Mouse (Mus musculus) liver, postnatal 0 days (tissue): ENCODE data around the gene Mat2b.
"Not testable (repeated sequence)": the region's sequence is repeated elsewhere in the genome, so short reads cannot be mapped to it uniquely, and the experiment has no call there.

Experiments
- CTCF ChIP-seq: sonication (generic); IDR thresholded peaks from 2 replicates; pipeline ENCODE4 v1.5.1; 2016; ENCODE audit warnings: antibody characterized with exemption, low read depth
- EP300 ChIP-seq: IDR thresholded peaks from 2 replicates; pipeline ENCODE4 v1.6.1; 2016; ENCODE audit warnings: antibody characterized with exemption, low read depth, mild to moderate bottlenecking

DNA sequence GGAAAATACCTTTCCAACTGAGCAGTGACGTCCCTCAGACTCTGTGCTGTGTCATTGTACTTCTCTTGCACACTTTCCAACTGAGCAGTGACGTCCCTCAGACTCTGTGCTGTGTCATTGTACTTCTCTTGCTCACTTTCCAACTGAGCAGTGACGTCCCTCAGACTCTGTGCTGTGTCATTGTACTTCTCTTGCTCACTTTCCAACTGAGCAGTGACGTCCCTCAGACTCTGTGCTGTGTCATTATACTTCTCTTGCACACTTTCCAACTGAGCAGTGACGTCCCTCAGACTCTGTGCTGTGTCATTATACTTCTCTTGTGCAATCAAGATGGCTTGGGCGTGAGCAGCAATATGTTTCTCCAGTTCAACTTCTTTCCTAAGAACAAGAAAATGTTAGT, 14.9 kb upstream of the Mat2b start:
- not testable (repeated sequence) for TF ChIP-seq CTCF, EP300
